In genomic region chr6:138801835-138802234, GRCm38 (mm10) we compare ENCODE assay signal across 25 mouse cellular contexts.
A peak's percentile ranks its signal among the peaks of the same experiment; 100 is the strongest.
DNase-seq lines count a peak whose midpoint lies in the region; ATAC-seq and TF ChIP-seq lines count a peak whose summit lies in the region.
"Had no signal": no experiment of that assay in that cellular context is flagged by ENCODE, and none has a peak within 500 bp of the region (broad histone marks: within the 10 kb centered on the region; RNA-seq: fewer than 3 reads in every experiment).

No protein-coding gene starts in this region.

- H3K4me3 ChIP-seq in forebrain, postnatal 0 days (ENCODE audit: low read depth, low read length) = no peak overlapping the region
- H3K4me3 ChIP-seq in forebrain, embryonic 13.5 days = no peak overlapping the region
- no peak overlapping the region for H3K4me3 ChIP-seq in left cerebral cortex, adult 2 months
- H3K4me3 ChIP-seq: embryonic facial prominence, embryonic 12.5 days; embryonic facial prominence, embryonic 15.5 days; forebrain, embryonic 12.5 days; hindbrain, embryonic 10.5 days; hindbrain, embryonic 13.5 days; intestine, embryonic 15.5 days had no signal

- no peaks in the 10 kb centered on the region for H3K36me3 ChIP-seq in forebrain, postnatal 0 days (ENCODE audit: insufficient read depth)
- no peaks in the 10 kb centered on the region for H3K36me3 ChIP-seq in forebrain, embryonic 13.5 days (ENCODE audit: poor library complexity, severe bottlenecking)
- H3K36me3 ChIP-seq: embryonic facial prominence, embryonic 12.5 days; embryonic facial prominence, embryonic 15.5 days; forebrain, embryonic 12.5 days; hindbrain, embryonic 10.5 days; hindbrain, embryonic 13.5 days; intestine, embryonic 15.5 days had no signal

- H3K27ac ChIP-seq in forebrain, postnatal 0 days (ENCODE audit: low read depth, low read length) = peak overlapping the region; percentile 57; the same call in 1 of the 2 replicates
- no peak overlapping the region for H3K27ac ChIP-seq in forebrain, embryonic 13.5 days
- H3K27ac ChIP-seq in left cerebral cortex, adult 2 months = peak overlapping the region; percentile 13; the same call in 1 of the 2 replicates
- H3K27ac ChIP-seq: embryonic facial prominence, embryonic 12.5 days; embryonic facial prominence, embryonic 15.5 days; forebrain, embryonic 12.5 days; hindbrain, embryonic 10.5 days; hindbrain, embryonic 13.5 days; intestine, embryonic 15.5 days had no signal

- TF ChIP-seq CTCF in forebrain, postnatal 0 days (IDR thresholded peaks at IDR 0.05; ENCODE audit: low read depth) = no peak
- no peak for TF ChIP-seq CTCF in left cerebral cortex, adult 2 months (IDR thresholded peaks at IDR 0.05)

- peak; percentile 80 for ATAC-seq in forebrain, postnatal 0 days
- ATAC-seq in forebrain, embryonic 13.5 days = no peak
- ATAC-seq: CD4-positive, CD25-positive, alpha-beta regulatory T cell, adult 4 months; hindbrain, embryonic 16.5 days; intestine, embryonic 15.5 days had no signal

- intact Hi-C loops in left cerebral cortex, adult 2 months (cut with DNase I) = loop anchor here (1.0 to 5.0 kb wide), 2 partner anchors 135 to 358 kb away; no protein-coding TSS in a partner anchor

- WGBS in forebrain, postnatal 0 days = 43% methylated on average over 4 of the region's 4 CpGs
- 65% methylated on average over 4 of the region's 4 CpGs for WGBS in forebrain, embryonic 13.5 days

- H3K4me2 ChIP-seq in forebrain, postnatal 0 days (ENCODE audit: low read depth) = no peak overlapping the region
- no peak overlapping the region for H3K4me2 ChIP-seq in forebrain, embryonic 13.5 days
- H3K4me2 ChIP-seq: embryonic facial prominence, embryonic 12.5 days; embryonic facial prominence, embryonic 15.5 days; forebrain, embryonic 12.5 days; heart, embryonic 11.5 days; hindbrain, embryonic 13.5 days; intestine, embryonic 15.5 days had no signal

- no peaks in the 10 kb centered on the region for H3K9me3 ChIP-seq in forebrain, postnatal 0 days (ENCODE audit: low read length)
- no peaks in the 10 kb centered on the region for H3K9me3 ChIP-seq in forebrain, embryonic 13.5 days (replicated peaks)
- H3K9me3 ChIP-seq: embryonic facial prominence, embryonic 12.5 days; embryonic facial prominence, embryonic 15.5 days; forebrain, embryonic 12.5 days; hindbrain, embryonic 10.5 days; hindbrain, embryonic 13.5 days; intestine, embryonic 15.5 days had no signal

- peak; percentile 52 for DNase-seq in forebrain, postnatal 0 days
- no peak for DNase-seq in left cerebral cortex, adult 2 months (ENCODE audit: extremely low spot score in 1 of 2, low spot score in 2 of 2)
- DNase-seq in left cerebral cortex, adult 9 months (ENCODE audit: low spot score in 2 of 2) = no peak
- DNase-seq in telencephalon, adult 2 months (ENCODE audit: low read depth, low spot score) = peak; percentile 31
- no peak for DNase-seq in adrenal gland, adult 2 months
- DNase-seq: adrenal gland, adult 8-10 months; adrenal gland, postnatal 25 days; cerebellum, adult 11 months; cerebellum, adult 2 months; cerebellum, adult 9-11 months; cerebellum, postnatal 25 days; gastrocnemius, postnatal 10 days; gastrocnemius, postnatal 36 days; heart, postnatal 36 days; kidney, adult 11 months had no signal

- H3K9ac ChIP-seq in forebrain, postnatal 0 days = no peak overlapping the region
- H3K9ac ChIP-seq in forebrain, embryonic 13.5 days = no peak overlapping the region
- H3K9ac ChIP-seq: embryonic facial prominence, embryonic 12.5 days; embryonic facial prominence, embryonic 15.5 days; forebrain, embryonic 12.5 days; hindbrain, embryonic 13.5 days; intestine, embryonic 15.5 days had no signal

- no peaks in the 10 kb centered on the region for H3K4me1 ChIP-seq in forebrain, postnatal 0 days (ENCODE audit: insufficient read depth)
- no peaks in the 10 kb centered on the region for H3K4me1 ChIP-seq in forebrain, embryonic 13.5 days
- H3K4me1 ChIP-seq: embryonic facial prominence, embryonic 12.5 days; embryonic facial prominence, embryonic 15.5 days; forebrain, embryonic 12.5 days; hindbrain, embryonic 10.5 days; hindbrain, embryonic 13.5 days; intestine, embryonic 15.5 days had no signal

- no peaks in the 10 kb centered on the region for H3K27me3 ChIP-seq in forebrain, postnatal 0 days (ENCODE audit: insufficient read depth, low read length)
- no peaks in the 10 kb centered on the region for H3K27me3 ChIP-seq in forebrain, embryonic 13.5 days
- H3K27me3 ChIP-seq: embryonic facial prominence, embryonic 12.5 days; embryonic facial prominence, embryonic 15.5 days; forebrain, embryonic 12.5 days; hindbrain, embryonic 13.5 days; intestine, embryonic 15.5 days had no signal

Comparison
In these comparisons a context has a peak if more than half of its experiments do, and no peak if none do; other contexts are left out.
1. DNase-seq: peak in forebrain, postnatal 0 days (single experiment) and telencephalon, adult 2 months (single experiment); none in left cerebral cortex, adult 2 months (0 of 2), left cerebral cortex, adult 9 months (0 of 2) and adrenal gland, adult 2 months (single experiment).